Mouse (Mus musculus) forelimb bud, embryonic 11.5 days (tissue): ENCODE results near the gene Gm20388.

Experiments
- DNase-seq: peaks from one replicate; pipeline ENCODE4 v3.0.0-alpha.2; 2012; ENCODE audit warnings: low read depth, low spot score

The Gm20388 gene

DNA sequence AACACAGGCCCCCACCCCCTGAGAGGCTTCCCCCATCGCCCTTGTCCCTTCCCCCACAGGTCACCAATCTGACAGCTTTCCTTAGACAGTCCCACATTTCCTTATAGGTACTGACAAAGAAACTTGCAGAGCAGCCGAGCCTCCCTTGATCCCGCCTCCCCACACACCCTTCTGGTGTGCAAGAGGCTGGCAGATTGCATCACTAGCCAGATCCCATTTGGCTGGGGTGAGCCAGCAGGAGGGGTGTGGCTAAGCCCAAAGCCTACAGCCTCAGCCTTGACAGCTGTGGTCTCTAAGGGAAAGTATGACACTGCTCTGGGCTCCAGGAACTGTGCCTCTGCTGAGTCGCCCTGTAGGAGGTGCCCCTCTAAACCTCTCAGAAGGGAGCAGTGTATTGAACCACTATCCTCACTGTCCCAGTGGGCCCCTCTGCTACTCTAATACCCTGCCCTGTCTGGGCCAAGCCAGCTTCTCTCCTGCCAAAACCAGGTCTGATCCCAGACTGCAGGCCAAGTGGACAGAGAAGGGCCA is 1987.8 kb downstream of the Gm20388 start:
- DNase-seq = peak; percentile 70

DNA sequence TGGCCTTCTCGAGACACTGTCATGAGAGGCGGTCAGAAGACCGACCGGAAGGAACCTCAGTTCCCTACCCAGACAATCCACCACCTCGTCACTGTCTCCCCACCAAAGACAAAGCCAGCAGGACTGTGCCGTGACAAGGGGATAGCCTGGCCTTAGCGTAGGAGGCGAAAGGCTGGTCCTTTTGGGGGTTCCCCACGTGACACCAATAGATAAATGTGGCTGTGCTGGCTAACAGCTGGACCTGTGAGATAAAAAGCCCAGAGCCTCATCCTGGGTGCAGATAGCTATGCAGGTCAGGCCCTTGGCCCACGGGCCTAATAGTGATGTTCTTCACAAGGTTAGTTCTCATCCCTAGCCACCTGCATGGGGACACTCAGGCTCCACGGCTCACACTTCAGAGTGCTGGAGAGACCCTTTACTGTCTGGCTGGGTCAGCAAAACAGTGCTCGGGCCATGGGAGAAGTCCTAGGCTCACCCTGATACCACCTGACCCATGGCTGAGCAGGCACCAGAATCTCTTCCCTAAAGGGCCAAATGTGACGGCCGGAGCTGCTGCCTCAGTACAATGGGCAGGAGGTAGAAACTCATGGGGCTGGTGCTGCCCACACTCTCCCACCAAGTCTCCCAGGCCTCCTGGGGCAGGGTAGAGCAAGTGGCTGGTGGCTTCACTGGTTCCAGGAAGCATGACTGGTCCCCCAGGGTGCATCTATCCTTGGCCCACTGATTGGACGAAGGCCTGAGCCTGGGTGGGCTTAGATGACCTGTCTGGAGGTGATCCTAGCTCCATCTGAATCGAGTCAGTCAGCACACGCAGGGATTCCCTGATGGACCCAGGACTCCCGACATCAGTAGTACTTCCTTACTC is 1988.8 kb downstream of the Gm20388 start:
- DNase-seq = no peak

GRCm38 (mm10) chr8:121901498-121902236 is 1991.0 kb downstream of the Gm20388 start:
- peak; percentile 24 for DNase-seq

DNA sequence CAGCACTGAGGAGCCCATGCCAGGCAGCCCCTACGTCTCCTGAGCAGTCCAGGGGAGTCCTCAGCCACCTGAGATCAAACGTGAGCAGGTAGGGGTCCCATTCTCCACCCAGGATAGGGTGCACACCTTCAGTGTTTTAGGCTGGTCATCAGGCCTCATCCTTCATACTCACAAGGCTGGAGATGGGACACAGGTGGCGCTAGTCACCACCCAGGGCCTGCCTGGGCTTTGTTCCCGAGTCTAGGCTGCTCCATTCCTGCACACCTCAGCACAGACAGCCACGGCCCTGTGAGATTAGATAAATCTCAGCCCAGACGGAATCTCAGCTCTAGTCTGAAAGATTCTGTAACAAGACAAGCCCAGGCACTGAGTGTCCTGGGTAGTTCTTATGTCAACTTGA is 1993.3 kb downstream of the Gm20388 start:
- no peak for DNase-seq

DNA sequence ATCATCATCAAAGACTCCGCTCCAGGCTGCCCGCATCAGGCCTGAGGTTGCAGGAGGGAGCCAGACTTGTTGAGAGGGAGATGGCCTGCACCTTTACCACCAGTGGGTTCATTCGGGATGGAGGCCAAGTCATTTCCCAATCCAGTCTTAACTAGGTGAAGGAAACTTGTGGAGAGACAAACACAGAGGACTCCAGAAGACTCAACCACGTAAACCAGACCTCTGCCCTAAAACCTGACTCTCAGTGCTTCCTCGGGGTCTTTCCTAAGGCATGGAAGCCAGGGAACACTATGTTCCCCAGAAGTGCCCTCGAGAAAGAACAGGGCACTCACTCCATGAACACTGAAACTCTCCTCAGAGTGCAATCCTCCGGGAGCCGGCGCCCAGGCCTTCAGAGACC is 1994.4 kb downstream of the Gm20388 start:
- no peak for DNase-seq

DNA sequence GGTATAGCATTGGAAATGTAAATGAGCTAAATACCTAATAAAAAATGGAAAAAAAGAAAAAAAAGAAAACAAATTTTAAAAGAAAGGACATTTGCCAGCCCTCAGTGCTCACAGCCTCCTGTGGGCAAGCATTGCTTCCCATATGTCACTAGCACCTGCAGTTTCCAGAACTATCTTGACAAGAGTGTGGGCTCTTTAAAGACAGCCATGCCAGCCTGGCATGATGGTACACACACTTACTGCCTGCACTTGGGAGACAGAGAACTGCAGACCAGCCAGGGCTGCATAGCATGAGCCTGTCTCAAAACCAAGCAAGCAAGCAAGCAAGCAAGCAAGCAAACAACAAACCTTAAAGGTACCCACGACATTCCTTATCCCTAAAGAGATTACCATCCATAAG is 1994.8 kb downstream of the Gm20388 start:
- no peak for DNase-seq

DNA sequence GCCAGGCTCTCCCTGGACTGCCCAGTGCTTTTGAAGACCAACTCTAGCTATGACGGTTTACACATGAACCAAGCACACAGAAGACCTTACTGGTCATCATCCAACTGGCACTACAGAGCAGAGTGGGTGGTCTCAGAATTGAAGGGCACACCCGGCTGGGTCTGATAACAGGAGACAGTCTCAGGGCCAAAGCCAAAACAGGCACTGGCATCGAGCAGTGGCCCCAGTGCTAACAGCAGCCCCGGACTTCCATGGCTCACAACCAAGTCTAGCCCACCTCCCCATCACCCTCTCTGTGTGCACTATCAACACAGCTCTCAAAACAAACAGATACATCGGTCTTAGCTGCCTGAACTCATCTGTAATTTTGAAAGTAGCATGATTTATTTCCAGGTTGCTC is 1995.2 kb downstream of the Gm20388 start:
- no peak for DNase-seq

DNA sequence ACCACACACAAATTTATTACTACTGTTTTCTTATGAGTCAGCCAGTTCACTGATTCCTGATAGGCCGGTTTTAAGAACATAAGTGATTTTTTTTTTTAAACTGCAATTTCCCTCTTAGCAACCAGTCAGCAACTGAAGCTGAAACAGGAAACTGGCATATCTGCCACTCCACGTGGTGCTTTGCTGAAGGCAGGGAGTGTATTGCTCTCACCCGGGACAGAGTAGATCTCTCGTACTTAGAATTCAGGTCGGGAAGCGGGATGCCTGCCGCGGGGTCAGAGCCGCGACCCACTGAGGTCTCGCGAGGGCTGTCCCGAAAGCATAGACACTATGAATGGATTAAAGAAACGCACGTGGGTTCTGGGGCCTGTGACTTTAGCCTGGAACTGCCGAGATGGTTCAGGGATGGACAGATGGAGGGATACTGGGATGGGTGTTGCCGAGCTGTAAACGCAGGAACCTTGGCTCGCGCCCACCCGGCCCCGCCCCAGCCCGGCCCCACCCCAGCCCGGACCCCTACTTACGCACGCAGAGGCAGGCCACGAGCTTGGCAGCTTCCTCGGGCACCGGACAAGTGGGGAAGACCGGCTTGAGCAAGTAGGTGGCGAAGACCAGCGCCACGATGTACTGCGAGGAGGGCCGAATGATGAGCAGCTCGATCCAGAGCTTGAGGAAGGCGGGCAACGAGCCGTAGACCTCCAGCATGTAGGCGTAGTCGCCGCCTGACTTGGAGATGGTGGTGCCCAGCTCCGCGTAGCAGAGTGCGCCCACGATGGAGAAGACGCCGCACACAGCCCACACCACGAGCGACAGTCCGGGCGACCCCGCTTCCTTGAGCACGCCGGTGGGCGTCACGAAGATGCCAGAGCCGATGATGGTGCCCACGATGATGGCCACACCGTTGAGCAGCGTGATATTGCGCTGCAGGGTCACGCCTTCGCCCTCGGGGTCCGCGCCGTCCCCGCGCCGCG is 1996.2 kb downstream of the Gm20388 start:
- DNase-seq = peak; percentile 37

DNA sequence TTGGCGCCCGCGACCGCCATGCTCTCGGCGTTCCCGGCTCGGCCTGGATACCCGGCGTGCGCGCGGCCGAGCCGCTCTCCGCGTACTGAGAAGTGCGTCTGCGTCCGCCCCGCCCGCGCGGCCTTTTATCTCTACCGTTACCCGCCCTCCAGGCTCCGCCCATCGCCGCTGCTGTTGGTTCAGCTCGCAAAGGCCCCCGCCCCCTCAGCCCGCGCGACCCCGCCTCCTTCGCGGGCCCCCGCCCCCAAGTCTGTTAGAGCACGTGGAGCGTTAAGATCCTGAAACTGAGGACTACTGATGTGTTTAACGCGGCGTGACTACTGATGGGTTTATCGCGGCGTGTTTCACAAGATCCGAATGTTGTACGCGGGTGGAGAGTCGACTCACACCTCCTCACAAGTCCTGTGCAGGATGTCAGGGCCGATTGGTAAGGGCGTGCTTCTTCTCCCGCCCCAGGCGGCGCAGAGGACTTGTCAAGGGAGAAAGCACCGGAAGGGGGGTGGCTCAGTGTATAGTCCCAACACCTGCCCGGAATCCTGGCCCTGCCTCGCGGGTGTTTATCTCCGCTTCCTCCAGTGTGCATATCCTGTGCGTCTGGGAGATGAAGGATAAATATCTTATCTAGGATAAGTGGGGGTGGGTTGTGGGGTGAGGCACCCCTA is 1997.1 kb downstream of the Gm20388 start, which contains the start of gene Slc7a5:
TSS of gene Slc7a5 (minus strand) at position 108 of the 662 bp plus-strand sequence.
- DNase-seq = peak; percentile 93

GRCm38 (mm10) chr8:121908378-121909147 is 1997.9 kb downstream of the Gm20388 start:
- DNase-seq = no peak

GRCm38 (mm10) chr8:121909148-121909541 is 1998.5 kb downstream of the Gm20388 start:
- DNase-seq = no peak

- DNase-seq = peak; percentile 71
Measured at GRCm38 (mm10) chr8:121909663-121910062, 1999.0 kb downstream of the Gm20388 start.

GRCm38 (mm10) chr8:121911400-121911799 is 2000.8 kb downstream of the Gm20388 start:
- no peak for DNase-seq

GRCm38 (mm10) chr8:121911987-121912386 is 2001.3 kb downstream of the Gm20388 start:
- no peak for DNase-seq

- DNase-seq = no peak
Measured at GRCm38 (mm10) chr8:121912831-121913230, 2002.2 kb downstream of the Gm20388 start.

- DNase-seq = no peak
Measured at GRCm38 (mm10) chr8:121913378-121913777, 2002.7 kb downstream of the Gm20388 start.

GRCm38 (mm10) chr8:121919158-121919557 is 2008.5 kb downstream of the Gm20388 start:
- DNase-seq = no peak

DNA sequence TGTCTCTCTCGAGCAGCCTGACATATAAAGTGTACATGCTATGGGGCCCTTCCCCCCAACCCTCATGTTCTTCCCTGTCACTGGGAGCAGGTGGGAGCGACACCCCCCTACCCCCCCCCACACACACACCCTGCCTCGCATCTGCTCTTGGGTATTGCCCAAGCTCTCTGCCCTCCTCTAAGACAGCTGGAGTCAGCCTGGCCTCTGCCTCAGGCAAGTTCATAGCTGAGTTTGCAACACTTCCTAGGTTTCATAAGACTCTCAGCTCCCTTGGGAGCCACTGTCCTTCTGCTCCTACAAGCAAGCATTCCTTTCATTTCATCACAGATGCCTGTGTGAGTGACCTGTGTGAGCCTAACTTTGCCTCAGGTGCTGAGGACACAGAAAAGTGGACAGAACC is 2009.1 kb downstream of the Gm20388 start:
- DNase-seq = no peak

- DNase-seq = no peak
Measured at GRCm38 (mm10) chr8:121921582-121921981, 2010.9 kb downstream of the Gm20388 start.

- no peak for DNase-seq
Measured at GRCm38 (mm10) chr8:121922101-121922500, 2011.5 kb downstream of the Gm20388 start.
